Mouse (Mus musculus) heart, embryonic 11.5 days (tissue): ENCODE results near the gene Stxbp3. TPM values are rescaled to one million over a fixed set of nuclear protein-coding genes. Genes with fewer than 3 reads are reported as not detected.
A peak's percentile ranks its signal among the peaks of the same experiment; 100 is the strongest.

Source experiments
- ATAC-seq: fragments of 200-750 bp; cut with Nextera tagmentation; replicated peaks from 2 replicates; pipeline ENCODE4 v1.8.0; 2017; ENCODE audit warnings: moderate library complexity; ENCODE audit not compliant: insufficient number of reproducible peaks, low FRiP score, low TSS enrichment
- H3K27ac ChIP-seq: fragments of 300-500 bp; sonication (generic); 2 replicates; pipeline ENCODE4 v1.5.1; 2014; ENCODE audit warnings: mild to moderate bottlenecking, low read depth, low read length
- H3K27me3 ChIP-seq: fragments of 300-500 bp; sonication (generic); 2 replicates; pipeline ENCODE4 v1.6.1; 2014; ENCODE audit warnings: mild to moderate bottlenecking, low read length, mixed read lengths; ENCODE audit not compliant: control insufficient read depth, insufficient read depth
- H3K36me3 ChIP-seq: fragments of 300-500 bp; sonication (generic); 2 replicates; pipeline ENCODE4 v1.6.1; 2014; ENCODE audit warnings: mild to moderate bottlenecking, low read length, moderate library complexity, mixed read lengths; ENCODE audit not compliant: control insufficient read depth, insufficient read depth
- H3K4me1 ChIP-seq: fragments of 300-500 bp; sonication (generic); 2 replicates; pipeline ENCODE4 v1.6.1; 2014; ENCODE audit warnings: low read length; ENCODE audit not compliant: control insufficient read depth, insufficient read depth
- H3K4me2 ChIP-seq: fragments of 300-500 bp; sonication (generic); 2 replicates; pipeline ENCODE4 v1.6.1; 2014; ENCODE audit warnings: mild to moderate bottlenecking, moderate library complexity
- H3K4me3 ChIP-seq: fragments of 300-500 bp; sonication (generic); 2 replicates; pipeline ENCODE4 v1.5.1; 2014; ENCODE audit warnings: low read depth, low read length
- H3K9ac ChIP-seq: fragments of 300-500 bp; sonication (generic); 2 replicates; pipeline ENCODE4 v1.6.1; 2014; ENCODE audit warnings: mild to moderate bottlenecking, low read depth, low read length, moderate library complexity
- H3K9me3 ChIP-seq: fragments of 300-500 bp; sonication (generic); replicated peaks from 2 replicates; pipeline ENCODE4 v1.6.1; 2016; ENCODE audit warnings: low read length; ENCODE audit not compliant: control insufficient read depth
- WGBS: fragments of 180-500 bp; shearing (Covaris S2); extraction: QIAGEN DNeasy Blood & Tissue Kit; methylation state at CpG from one replicate; pipeline ENCODE4 v1.1.7; 2014; ENCODE audit not compliant: insufficient replicate concordance; 5-methylcytosine and 5-hydroxymethylcytosine counted together
- polyA plus RNA-seq: library from polyadenylated mRNA; unstranded; fragments of >200 nt; fragmentation: Nextera tagmentation; extraction: Ambion mirVana; gene quantifications from 2 replicates; pipeline ENCODE4 v1.2.1, GENCODE M21; 2014

The Stxbp3 gene
- polyA plus RNA-seq, 1 experiment from 2014 or later: 29.2 TPM

GRCm38 (mm10) chr3:108851996-108852697 is 11.8 kb upstream of the Stxbp3 start:
- Histone ChIP-seq H3K4me1 (peaks cover 16% of the 10 kb centered on the region), H3K27ac (no peak overlapping the region), H3K9me3 (no peaks in the 10 kb centered on the region), H3K4me3 (no peak overlapping the region), H3K27me3 (no peaks in the 10 kb centered on the region), H3K36me3 (no peaks in the 10 kb centered on the region), H3K9ac (no peak overlapping the region), H3K4me2 (no peak overlapping the region)
- WGBS: 55% methylated on average over 6 of the region's 6 CpGs
- no peak for ATAC-seq

- Histone ChIP-seq H3K27ac (no peak overlapping the region), H3K9ac (no peak overlapping the region), H3K36me3 (no peaks in the 10 kb centered on the region), H3K4me3 (no peak overlapping the region), H3K9me3 (no peaks in the 10 kb centered on the region), H3K4me1 (peaks cover 16% of the 10 kb centered on the region), H3K4me2 (no peak overlapping the region), H3K27me3 (no peaks in the 10 kb centered on the region)
- 53% methylated on average over 3 of the region's 3 CpGs for WGBS
- no peak for ATAC-seq
These were observed 11.2 kb upstream of the Stxbp3 start for GRCm38 (mm10) chr3:108851554-108851953.

- no peak overlapping the region for H3K4me2 ChIP-seq
- no peaks in the 10 kb centered on the region for H3K9me3 ChIP-seq
- H3K27me3 ChIP-seq: no peaks in the 10 kb centered on the region
- 79% methylated on average over 2 of the region's 2 CpGs for WGBS
- no peak overlapping the region for H3K4me3 ChIP-seq
- peaks cover 13% of the 10 kb centered on the region for H3K4me1 ChIP-seq
- ATAC-seq: no peak
- no peaks in the 10 kb centered on the region for H3K36me3 ChIP-seq
- no peak overlapping the region for H3K27ac ChIP-seq
- H3K9ac ChIP-seq: no peak overlapping the region
These were observed 10.7 kb upstream of the Stxbp3 start for GRCm38 (mm10) chr3:108851075-108851474.

GRCm38 (mm10) chr3:108850506-108850905 is 10.2 kb upstream of the Stxbp3 start:
- no peak for ATAC-seq
- Histone ChIP-seq H3K4me2 (no peak overlapping the region), H3K9ac (no peak overlapping the region), H3K27me3 (no peaks in the 10 kb centered on the region), H3K4me3 (no peak overlapping the region), H3K9me3 (no peaks in the 10 kb centered on the region), H3K36me3 (no peaks in the 10 kb centered on the region), H3K27ac (no peak overlapping the region), H3K4me1 (peaks cover 8% of the 10 kb centered on the region)
- WGBS: 60% methylated on average over 3 of the region's 3 CpGs

- H3K27me3 ChIP-seq: no peaks in the 10 kb centered on the region
- H3K27ac ChIP-seq: no peak overlapping the region
- H3K36me3 ChIP-seq: no peaks in the 10 kb centered on the region
- no peak overlapping the region for H3K4me3 ChIP-seq
- H3K4me2 ChIP-seq: no peak overlapping the region
- ATAC-seq: no peak
- H3K4me1 ChIP-seq: no peaks in the 10 kb centered on the region
- no peak overlapping the region for H3K9ac ChIP-seq
- 71% methylated on average over 3 of the region's 3 CpGs for WGBS
- no peaks in the 10 kb centered on the region for H3K9me3 ChIP-seq
These were observed 6.3 kb upstream of the Stxbp3 start for GRCm38 (mm10) chr3:108846616-108847015.

GRCm38 (mm10) chr3:108844521-108844920 is 4.2 kb upstream of the Stxbp3 start:
- H3K4me3 ChIP-seq: no peak overlapping the region
- no peak overlapping the region for H3K27ac ChIP-seq
- ATAC-seq: no peak
- no peaks in the 10 kb centered on the region for H3K27me3 ChIP-seq
- H3K4me2 ChIP-seq: no peak overlapping the region
- no peaks in the 10 kb centered on the region for H3K9me3 ChIP-seq
- no peak overlapping the region for H3K9ac ChIP-seq
- WGBS: 76% methylated on average over 5 of the region's 5 CpGs
- H3K36me3 ChIP-seq: no peaks in the 10 kb centered on the region
- H3K4me1 ChIP-seq: no peaks in the 10 kb centered on the region

GRCm38 (mm10) chr3:108844026-108844425 is 3.7 kb upstream of the Stxbp3 start:
- WGBS: 83% methylated on average over 6 of the region's 6 CpGs
- H3K9ac ChIP-seq: no peak overlapping the region

GRCm38 (mm10) chr3:108840716-108841054 is 359 bp upstream of the Stxbp3 start:
- H3K4me2 ChIP-seq: no peak overlapping the region; the same call in 1 of the 2 replicates
- peak; percentile 19; the same call in 1 of the 2 replicates for ATAC-seq
- H3K4me1 ChIP-seq: peaks cover 2% of the 10 kb centered on the region; the same call in 1 of the 2 replicates
- no peaks in the 10 kb centered on the region for H3K9me3 ChIP-seq
- no peaks in the 10 kb centered on the region; the same call in 1 of the 2 replicates for H3K36me3 ChIP-seq
- no peak overlapping the region for H3K4me3 ChIP-seq
- H3K9ac ChIP-seq: no peak overlapping the region
- WGBS: 59% methylated on average over 4 of the region's 4 CpGs
- H3K27me3 ChIP-seq: no peaks in the 10 kb centered on the region
- H3K27ac ChIP-seq: no peak overlapping the region

More at GRCm38 (mm10) chr3:108844026-108844425, 3.7 kb upstream of the Stxbp3 start:
- Histone ChIP-seq H3K9me3 (no peaks in the 10 kb centered on the region), H3K27ac (no peak overlapping the region), H3K4me2 (no peak overlapping the region), H3K36me3 (no peaks in the 10 kb centered on the region), H3K4me1 (no peaks in the 10 kb centered on the region), H3K27me3 (no peaks in the 10 kb centered on the region), H3K4me3 (no peak overlapping the region)
- ATAC-seq: no peak

- WGBS: 4% methylated on average over 8 of the region's 8 CpGs
These were observed 703 bp downstream of the Stxbp3 start for GRCm38 (mm10) chr3:108839647-108839999.

More at GRCm38 (mm10) chr3:108839647-108839999, 703 bp downstream of the Stxbp3 start:
- peaks cover 2% of the 10 kb centered on the region; the same call in 1 of the 2 replicates for H3K4me1 ChIP-seq
- no peak for ATAC-seq
- peak overlapping the region; percentile 62 for H3K4me2 ChIP-seq
- H3K9me3 ChIP-seq: no peaks in the 10 kb centered on the region
- H3K27ac ChIP-seq: peak overlapping the region; percentile 88
- peak overlapping the region; percentile 84 for H3K4me3 ChIP-seq
- no peaks in the 10 kb centered on the region; the same call in 1 of the 2 replicates for H3K36me3 ChIP-seq
- H3K9ac ChIP-seq: peak overlapping the region; percentile 83
- no peaks in the 10 kb centered on the region for H3K27me3 ChIP-seq
